Mouse (Mus musculus) spleen, postnatal 4 days (tissue): ENCODE measurements around the gene Rabgap1l.

Experiments used
- DNase-seq, 2 experiments: peaks; one replicate each; pipeline ENCODE4 v3.0.0; 2022; ENCODE audit warnings: low spot score in 2 of 2

The Rabgap1l gene

DNA sequence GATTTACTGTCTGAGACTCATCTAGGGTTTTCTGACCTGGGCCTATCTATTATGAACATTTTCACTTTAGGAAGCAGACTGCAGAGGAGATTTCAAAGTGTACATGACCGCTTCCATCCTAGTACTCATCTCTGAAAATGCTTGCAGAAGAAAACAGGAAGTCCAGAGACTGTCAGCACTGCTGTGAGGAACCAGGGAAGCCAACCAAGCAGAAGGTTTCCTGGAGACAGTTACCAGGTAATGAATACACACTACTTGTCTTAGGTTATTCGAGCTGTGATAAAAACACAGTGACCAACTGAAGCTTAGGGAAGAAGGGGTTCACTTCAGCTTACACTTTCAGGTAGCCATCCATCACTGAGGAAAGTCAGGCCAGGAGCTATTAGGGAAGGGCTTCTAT lies 547.1 kb downstream of the Rabgap1l start:
- DNase-seq, result no peak

DNA sequence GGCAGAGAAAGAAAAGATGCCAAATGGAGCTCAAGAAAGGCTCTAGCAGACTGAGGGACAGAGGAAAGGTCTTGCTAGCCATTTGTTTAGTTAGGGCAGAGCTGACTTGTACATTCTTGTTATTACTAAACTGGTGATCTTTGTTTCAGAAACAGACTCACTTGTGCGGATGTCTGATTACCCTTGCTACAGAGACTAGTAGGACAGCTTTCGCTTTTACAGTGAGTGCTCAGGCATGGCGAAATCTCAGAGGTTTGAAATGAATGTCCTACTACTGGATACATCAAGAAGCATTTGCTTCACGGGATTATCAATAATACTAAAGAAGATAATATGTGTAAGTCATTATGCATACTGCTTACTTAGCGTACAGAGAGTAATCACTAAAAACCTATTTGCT lies 548.3 kb downstream of the Rabgap1l start:
- DNase-seq, result peak in 1 of 2 experiments; percentile 2

DNA sequence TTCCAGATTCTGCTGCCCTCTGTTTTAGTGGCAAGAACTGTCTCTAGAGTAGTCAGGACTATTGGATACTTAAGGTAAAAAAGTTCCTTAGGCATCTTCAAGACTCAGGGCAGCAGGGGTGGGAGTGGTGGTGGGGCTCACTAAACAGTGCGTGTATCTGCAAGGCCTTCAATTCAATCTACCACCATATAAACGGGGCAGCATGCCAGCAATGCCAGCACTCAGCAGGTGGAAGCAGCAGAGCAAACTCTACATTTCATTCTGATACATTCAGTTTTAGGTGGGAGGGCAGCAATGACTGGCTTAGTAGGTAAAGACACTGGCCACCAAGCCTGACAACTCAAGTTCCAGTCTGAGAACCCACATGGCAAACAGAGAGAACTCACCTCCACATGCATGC lies 552.9 kb downstream of the Rabgap1l start:
- DNase-seq, result no peak

DNA sequence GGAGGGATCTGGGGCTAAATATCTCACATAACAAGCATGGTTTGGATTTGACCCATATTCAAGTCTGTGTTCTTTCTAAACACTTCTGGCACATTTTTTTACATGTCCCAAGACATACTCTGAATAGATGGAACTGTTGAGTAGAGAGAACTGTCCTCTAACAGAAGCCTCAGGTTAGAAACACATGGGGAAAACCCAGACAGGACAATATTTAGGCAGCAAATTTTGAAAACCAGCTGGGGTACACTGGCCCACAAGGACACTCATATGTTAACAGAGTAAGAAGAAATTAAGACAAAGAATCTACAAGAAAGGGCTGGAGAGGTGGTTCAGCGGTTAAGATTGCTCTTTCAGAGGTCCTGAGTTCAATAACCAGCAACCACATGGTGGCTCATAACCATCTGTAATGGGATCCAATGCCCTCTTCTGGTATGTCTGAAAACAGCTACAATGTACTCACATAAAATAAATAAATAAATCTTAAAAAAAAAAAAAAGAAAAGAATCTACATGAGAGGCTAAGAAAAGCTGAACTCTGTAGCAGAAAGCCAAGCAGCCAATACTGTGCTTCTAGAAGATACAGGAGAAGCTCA lies 554.1 kb downstream of the Rabgap1l start:
- DNase-seq, result no peak

DNA sequence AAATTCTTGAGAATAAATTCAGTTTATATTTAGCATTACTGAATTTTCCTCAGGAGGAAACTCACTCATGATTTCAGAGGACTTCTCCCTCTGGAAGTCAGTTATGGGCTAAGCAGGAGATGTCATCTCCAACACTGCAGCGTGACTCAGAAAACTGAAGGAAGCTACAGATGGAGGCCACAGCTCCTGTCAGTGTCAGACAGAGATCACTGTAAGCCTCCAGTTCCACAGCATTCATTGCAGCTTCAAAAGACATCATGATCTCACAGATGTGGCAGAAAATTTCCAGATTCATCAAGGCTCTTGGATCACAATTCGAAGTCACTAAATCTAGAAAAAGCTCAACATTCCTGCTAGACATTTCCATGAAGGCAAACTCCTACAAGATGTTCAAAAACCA lies 555.0 kb downstream of the Rabgap1l start:
- no peak for DNase-seq

DNA sequence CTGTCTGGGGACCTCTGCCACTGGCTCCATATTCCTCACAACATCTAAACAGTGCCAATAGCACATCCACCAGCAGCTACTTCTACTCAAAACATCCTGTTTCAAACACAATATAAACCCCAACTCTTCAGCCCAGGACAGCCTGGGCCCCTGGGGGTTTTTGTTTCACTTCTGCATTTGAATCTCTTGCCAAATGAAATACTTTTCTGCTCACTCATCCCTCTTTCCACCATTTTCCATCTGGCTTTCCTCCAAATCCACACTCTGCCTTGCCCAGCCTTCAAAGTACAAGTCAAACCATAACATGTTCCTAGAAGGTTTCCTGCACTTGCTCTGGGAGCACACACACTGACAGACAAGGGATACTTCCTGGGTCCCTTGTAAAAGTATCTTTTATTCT lies 559.1 kb downstream of the Rabgap1l start:
- peak; percentile 39 to 64 for DNase-seq

DNA sequence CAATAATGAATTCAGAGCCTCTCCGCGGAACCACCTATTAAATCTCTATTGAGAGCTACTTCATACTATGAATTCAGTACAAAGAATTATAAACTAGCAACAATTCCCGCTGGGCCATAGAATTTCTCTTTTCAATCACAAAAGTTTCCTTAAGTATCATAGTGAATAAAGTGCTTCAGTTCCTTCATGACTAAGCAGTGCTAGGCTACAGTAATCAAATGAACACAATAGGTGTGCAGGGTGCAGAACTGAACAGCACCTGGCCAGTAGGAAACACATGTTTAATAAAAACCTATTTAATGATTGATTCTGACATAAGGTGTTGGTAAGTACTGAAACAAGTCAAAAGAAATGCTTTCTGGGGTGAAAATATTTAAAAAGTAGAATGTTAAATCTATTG lies 560.9 kb downstream of the Rabgap1l start:
- DNase-seq, result no peak

DNA sequence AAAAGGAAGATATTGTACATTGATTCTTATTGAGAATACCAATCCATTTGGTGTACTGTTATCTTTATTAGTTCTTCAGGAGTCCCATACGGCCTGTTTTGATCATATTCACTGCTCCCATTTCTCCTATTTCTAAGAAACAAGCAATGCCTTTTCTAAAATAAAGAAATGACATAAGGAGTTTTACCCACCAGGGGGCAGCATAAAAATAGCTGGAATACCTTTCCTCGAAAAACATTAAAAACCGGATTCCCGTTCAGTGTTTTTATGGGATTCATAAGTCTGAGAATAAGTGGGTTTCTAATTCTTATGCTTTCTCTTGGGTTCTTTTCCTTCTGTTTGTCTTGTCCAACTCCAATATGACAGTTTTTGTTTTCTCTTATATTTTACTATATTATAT lies 562.0 kb downstream of the Rabgap1l start:
- DNase-seq, result no peak

DNA sequence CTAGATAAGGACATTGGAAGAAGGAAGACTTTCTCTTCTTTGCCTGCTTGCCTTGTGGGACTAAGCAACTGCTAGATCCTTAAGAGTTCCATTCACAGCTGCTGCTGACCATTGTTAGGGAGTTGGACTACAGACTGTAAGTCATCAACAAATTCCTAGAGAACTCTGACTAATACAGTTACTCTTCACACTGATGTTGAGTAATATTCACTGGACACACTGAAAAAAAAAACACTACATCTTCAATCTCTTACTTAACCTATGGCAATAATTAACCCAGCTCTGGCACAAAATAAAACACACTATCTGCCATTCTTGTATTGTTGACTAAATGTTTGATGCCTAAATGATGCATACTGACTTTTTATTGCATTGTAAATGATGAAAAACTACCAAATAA lies 565.2 kb downstream of the Rabgap1l start:
- DNase-seq, result no peak

DNA sequence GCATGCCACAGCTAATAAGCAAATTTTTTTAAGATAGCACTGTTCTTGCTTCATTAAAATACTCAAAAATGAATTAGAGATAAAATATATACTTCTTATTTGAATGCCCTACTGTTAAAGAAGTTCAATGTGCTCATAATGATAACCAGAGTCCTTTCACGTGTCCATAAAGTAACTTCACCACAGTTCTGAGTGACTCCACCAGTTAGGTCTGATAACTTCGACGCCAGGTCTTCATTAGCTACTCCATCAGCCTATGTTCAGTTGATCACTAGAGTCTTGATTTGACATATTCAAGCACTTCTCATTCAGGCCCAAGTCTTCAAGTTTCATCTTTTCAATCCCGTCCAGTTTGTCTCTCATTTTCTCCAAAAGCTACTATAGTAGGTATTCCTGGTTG lies 565.8 kb downstream of the Rabgap1l start:
- DNase-seq, result no peak

DNA sequence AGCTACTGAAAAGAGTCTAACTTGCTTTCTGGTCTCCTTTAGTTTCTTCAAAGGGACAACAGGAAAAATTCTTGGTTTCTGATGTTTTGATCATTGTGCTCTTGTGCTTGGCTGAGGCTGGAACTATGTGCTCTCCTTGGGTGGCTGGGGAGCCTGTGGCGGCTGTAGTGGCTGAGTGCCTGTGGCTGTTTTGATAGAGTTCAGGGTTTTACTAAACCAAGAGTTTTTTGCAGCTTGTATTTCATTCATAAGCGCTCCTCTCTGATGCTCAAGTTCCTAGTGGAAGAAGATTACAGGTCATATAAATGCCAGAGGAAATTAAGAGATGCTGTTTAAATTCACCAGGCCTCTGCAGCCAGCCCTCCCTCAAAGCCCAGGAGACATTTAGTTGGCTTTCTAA lies 568.9 kb downstream of the Rabgap1l start:
- DNase-seq, result no peak

DNA sequence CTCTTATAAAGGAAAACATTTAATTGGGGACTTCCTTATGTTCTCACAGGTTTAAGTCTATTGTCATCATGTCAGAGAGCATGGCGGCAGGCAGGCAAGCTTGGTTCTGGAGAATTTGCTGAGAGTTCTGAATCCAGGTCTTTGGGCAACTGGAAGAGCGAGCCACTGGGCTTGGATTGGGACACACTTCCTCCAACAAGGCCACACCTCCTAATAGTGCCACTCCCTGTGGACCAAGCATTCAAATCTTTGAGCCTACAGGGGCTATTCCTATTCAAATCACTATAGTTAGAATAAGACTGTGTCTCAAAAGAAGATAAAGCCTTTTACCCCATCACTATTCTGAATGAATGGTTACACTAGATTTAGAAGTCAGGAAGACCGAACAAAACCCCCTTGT lies 575.1 kb downstream of the Rabgap1l start:
- no peak for DNase-seq

DNA sequence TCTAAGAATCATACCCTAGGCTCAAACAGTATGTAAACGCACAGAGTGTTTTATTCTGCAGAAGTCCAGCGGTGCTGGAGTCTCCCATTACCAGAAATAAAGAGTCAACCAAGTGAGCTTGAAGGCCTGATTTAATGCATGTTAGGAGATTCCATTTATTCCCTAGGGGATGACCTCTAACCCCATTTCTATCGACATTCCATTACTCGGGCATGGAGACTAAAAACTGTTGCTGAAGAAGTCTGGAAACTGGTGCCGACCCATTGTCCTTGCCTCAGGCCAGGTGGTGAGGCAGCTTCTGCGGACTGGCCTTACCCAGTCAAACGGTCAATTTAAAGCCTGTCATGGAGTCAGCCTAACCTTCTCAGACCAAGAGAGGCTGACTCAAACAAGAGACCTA lies 578.8 kb downstream of the Rabgap1l start:
- no peak for DNase-seq

DNA sequence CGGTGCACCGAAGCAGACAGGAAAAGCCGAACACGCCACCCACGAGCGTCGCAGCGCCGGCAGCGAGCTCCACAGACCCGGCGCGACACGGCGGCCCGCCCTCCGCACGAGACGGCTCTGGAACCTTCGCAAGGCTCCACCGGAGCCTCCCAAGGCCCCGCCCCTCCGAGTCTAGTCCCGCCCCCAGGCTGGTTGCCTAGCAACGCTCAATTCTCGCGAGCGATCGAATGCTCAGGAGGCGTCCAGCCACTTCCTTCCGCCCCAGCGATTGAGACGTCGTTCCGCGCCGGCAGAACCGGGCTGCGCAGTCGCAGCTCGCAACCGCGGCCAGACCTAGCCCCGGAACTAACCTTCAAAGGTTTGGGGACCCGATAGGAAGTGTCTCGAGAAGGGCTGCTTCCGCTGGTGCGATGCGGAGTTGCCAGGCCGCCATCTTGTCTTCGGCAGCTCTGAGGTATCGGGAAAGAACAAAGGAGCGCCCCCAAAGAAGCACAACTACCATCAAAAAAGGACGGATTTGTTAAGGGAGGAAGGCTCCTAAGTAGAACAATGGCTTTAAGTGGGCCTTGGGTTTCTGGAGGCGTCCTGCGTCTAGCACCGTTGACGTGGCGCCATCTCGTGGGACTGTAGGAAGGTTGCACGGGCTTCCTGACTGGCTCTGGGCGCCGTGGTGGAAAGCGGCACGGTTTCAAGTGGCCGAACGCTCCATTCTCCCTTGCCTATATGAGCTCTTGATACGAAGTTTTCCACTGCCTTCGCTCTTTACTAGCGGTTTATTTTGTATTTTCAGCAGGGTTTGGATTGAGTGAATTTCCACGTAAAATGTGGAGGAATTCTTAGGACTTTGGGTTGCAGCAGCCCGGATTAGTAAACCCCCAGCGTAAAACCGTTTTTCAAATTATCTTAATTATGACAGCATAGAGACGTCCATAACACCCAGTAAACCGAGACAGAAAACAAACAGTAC lies 580.0 kb downstream of the Rabgap1l start, which contains the start of gene Cacybp:
Gene Cacybp (minus strand): TSS at position 173 of the 967 bp plus-strand sequence.
- DNase-seq, result peak; percentile 100

DNA sequence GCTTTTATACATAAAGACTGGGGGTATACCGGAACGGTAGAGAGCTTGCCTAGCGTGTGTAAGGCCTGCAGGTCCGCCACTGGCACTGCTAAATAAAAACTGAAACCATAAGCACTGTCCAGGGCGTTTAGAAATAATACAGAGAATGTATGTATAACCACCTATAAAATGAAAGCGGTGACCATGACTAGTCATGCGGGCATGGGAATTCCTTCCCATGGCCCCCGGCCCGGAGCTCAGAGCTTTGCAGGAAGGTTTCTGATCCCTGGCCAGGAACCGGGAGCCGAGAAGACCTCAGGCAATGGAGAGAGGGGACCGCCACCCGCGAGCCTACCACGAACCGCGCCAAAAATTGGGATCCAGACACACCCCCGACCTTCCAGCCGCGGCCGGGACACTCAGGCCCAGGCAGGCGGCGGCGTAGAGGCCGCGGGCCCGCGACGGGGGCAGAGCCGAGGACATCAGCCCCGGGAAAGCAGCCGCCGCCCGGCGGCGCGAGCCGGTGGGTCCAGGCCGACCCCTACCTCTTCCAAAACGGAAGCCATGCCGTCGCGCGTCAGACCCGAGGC lies 580.8 kb downstream of the Rabgap1l start:
- no peak for DNase-seq

DNA sequence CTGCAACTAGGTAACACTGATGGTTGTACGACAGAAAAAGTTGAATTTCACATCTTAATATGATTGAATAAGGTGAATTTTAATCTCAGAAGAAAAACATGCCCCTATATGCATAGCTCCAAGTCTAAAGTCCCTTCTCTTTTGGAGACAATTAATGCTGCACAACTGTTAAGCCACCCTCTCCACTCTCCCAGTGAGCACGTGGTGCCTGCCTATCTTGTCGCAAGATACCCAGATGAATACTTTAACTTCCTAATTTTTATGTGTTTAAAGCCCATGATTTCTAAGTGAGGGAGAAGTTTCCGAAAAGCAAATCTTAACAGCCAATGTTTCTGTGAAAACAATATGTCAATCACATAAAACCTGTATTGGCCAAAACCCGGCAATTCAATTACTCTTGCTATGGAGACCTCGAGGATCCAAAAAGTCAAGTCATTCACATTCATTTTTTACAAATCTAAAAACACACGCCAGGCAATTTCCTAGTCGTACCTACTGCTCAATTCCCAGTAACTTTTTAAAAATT lies 581.4 kb downstream of the Rabgap1l start:
- DNase-seq, result no peak

DNA sequence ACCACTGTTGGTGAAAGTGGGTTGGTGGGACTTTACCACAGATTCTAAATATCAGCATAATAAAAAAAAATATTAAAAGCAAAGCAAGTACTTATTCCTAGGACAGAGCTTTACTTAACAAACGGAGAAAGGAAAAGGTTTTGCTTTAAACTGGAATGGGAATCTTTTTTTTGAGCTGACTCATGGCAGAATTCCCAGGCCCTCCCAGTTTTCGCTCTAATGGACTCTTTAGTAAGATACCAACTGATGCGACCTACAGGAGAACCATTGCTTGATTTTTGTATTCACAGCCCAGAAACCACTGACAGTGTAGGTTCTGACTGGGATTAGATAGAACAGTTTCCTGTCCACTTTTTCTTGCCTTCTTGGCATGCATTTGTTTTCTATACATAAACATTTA lies 582.4 kb downstream of the Rabgap1l start:
- no peak for DNase-seq

DNA sequence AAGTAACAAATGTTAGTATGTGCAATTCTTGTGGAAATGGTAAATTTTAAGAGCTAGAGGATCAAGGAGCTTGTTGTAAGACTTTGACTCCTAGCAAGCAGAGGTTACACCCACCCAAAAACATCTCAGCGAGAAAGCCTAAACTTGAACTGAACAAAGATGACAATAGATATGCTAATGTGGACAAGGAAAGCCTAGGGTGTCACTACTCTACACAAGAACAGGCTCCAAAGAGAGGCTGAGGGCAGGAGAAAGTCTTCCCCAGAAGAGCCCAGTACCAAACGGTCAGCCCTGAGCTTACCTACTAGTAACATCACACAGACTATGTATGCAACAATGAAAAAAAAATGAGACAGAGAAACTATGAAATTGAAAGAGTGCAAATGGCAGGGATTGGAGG lies 583.2 kb downstream of the Rabgap1l start:
- DNase-seq, result no peak

DNA sequence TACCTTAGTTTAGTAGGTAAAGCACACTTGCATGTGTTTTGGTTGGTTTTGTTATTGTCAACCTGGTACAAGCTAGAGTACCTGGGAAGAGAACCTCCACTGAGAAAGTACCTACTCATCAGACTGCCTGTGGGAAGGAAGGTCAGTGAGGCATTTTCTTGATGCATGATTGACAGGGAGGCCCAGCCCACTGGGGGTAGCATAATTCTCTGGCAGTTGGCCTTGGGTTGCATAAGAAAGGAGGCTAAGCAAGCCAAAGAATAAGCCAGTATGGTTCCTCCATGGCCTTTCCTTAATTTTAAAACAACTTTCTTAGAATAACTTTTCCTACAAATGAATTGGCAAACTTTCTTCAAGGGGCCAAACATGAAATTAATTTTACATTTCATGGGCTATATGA lies 587.5 kb downstream of the Rabgap1l start:
- no peak for DNase-seq

DNA sequence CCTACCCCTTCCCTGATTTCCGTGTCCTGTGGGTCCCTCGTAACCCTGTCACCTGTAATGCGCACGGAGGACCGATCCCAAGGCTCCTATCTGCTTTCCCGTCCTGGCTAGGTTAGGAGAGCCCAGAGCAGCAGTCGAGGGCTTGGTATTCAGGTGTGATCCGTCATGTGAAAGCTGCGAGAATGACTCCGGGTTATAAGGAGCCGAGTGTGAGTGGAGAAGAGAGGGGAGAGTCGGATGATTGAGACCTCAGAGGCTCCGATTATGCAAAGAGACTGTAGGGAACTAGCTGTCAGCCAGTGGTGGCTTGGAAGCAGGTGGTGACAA lies 597.7 kb downstream of the Rabgap1l start:
- DNase-seq, result no peak

DNA sequence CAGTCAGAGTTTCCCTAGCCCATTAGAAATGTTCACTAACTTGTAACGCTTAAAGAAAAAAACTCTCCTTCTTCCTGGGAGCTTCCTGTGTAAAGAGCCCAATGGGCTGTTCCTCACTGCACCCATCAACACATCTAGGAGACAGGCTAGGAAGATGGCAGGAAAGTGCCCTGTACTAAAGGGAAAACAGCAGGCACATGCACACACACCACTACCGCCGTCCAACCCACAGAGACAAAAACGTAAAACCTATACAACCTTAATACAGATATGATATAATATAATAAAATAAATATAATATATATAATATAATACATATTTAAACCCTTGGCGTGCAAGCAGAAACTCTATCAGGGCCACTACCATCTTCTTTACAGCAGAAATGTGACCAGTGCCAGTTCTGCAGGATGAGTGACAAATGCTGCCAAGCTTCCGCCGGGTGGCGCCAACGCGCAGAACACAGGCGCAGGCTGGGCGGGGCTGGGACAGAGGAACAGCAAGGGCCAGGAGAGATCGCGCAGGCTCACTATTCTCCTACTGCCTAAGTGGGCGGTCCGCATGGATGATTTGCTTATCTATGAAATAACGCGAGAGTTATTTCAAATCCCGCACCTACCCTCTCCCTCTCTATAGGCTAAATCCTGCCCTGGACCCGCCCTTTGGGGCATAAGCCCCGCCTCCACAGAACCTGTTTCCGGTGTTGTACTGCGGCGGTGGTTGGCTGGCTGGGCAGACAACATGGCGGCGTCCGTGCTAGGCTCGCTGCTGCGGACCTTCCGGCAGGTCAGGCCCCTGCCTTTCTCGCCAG lies 598.3 kb downstream of the Rabgap1l start, which contains the start of gene Mrps14:
Gene Mrps14 (plus strand): TSS at position 687 of the 808 bp plus-strand sequence.
- peak; percentile 98 to 99 for DNase-seq

DNA sequence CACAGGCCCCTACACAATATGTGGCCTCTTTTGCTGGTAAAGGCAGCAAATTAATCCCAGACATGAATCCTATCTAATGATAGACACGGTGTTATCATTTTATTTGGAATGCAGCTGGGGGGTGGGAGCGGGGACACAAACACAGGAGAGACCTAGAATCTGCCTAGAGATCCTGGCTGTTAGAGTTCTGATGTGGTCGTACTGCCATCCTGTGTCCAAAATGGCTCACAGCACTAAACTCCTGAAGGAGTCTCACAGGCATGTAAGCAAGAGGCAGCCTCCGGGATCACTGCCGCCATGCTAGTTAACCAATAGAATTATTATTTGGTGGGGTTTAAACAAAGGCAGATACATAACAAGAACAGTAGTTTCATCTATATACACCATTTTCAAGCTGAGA lies 608.5 kb downstream of the Rabgap1l start:
- DNase-seq, result no peak
